Comparison of ENCODE assay signal across 21 mouse cellular contexts in genomic region chr5:53370272-53370671, GRCm38 (mm10).
"Had no signal": no experiment of that assay in that cellular context is flagged by ENCODE, and none has a peak within 500 bp of the region (broad histone marks: within the 10 kb centered on the region; RNA-seq: fewer than 3 reads in every experiment).

No protein-coding gene starts in this region.

- H3K36me3 ChIP-seq: lung, embryonic 15.5 days; midbrain, embryonic 13.5 days; midbrain, embryonic 15.5 days; neural tube, embryonic 13.5 days; neural tube, embryonic 15.5 days had no signal

- DNase-seq: lung, adult 2 months; lung, postnatal 14 days; lung, postnatal 36 days; retina, postnatal 1 day; right cerebral cortex, adult 18-20 months; right cerebral cortex, postnatal 25 days; right cerebral cortex, postnatal 4 days; spleen, adult 18-20 months; thymus, adult 18-20 months; thymus, postnatal 14 days; thymus, postnatal 36 days had no signal

- H3K27ac ChIP-seq: liver, embryonic 14.5 days; lung, embryonic 15.5 days; macrophage; midbrain, embryonic 13.5 days; midbrain, embryonic 15.5 days; neural tube, embryonic 13.5 days; neural tube, embryonic 15.5 days had no signal

- H3K27me3 ChIP-seq: lung, embryonic 15.5 days; megakaryocyte, embryonic 14.5 days; midbrain, embryonic 13.5 days; midbrain, embryonic 15.5 days; neural tube, embryonic 13.5 days; neural tube, embryonic 15.5 days had no signal

- ATAC-seq: lung, postnatal 0 days; midbrain, embryonic 13.5 days; midbrain, embryonic 15.5 days had no signal

- H3K4me1 ChIP-seq: lung, embryonic 15.5 days; midbrain, embryonic 13.5 days; midbrain, embryonic 15.5 days; neural tube, embryonic 13.5 days; neural tube, embryonic 15.5 days had no signal

- H3K9me3 ChIP-seq: lung, embryonic 15.5 days; midbrain, embryonic 13.5 days; midbrain, embryonic 15.5 days; neural tube, embryonic 13.5 days; neural tube, embryonic 15.5 days had no signal

- H3K4me3 ChIP-seq: lung, embryonic 15.5 days; megakaryocyte, embryonic 14.5 days; midbrain, embryonic 13.5 days; midbrain, embryonic 15.5 days; neural tube, embryonic 13.5 days; neural tube, embryonic 15.5 days had no signal

- H3K9ac ChIP-seq: liver, embryonic 14.5 days; lung, embryonic 15.5 days; midbrain, embryonic 13.5 days; midbrain, embryonic 15.5 days; neural tube, embryonic 13.5 days; neural tube, embryonic 15.5 days had no signal

- H3K4me2 ChIP-seq: lung, embryonic 15.5 days; midbrain, embryonic 11.5 days; midbrain, embryonic 13.5 days; midbrain, embryonic 15.5 days; neural tube, embryonic 13.5 days; neural tube, embryonic 15.5 days had no signal
